26 mouse cellular contexts compared by ENCODE assay signal in the genomic region with DNA sequence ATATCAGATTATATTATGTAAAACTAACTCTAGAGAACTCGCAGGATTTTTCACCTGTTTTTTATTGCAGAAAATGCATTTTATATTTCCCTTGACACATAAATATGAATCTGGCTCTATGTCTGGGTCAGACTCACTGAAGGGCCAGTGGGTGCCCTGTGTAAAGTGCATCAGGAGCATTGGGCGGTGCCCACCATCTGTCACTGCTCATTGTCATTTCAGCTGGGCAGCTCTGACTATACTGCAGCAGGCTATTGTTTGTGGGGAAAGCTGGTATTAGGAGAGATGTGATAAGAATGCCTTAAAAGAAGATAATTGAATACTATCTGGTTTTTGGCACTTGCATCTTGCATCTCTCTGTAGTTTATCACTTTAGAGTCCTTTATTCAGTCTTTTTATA.
A peak's percentile ranks its signal among the peaks of the same experiment; 100 is the strongest.
DNase-seq lines count a peak whose midpoint lies in the region; ATAC-seq and TF ChIP-seq lines count a peak whose summit lies in the region.
"Had no signal": no experiment of that assay in that cellular context is flagged by ENCODE, and none has a peak within 500 bp of the region (broad histone marks: within the 10 kb centered on the region; RNA-seq: fewer than 3 reads in every experiment).

No protein-coding gene starts in this region.

- H3K4me3 ChIP-seq in hindbrain, embryonic 10.5 days = no peak overlapping the region
- no peak overlapping the region for H3K4me3 ChIP-seq in hindbrain, embryonic 14.5 days (replicated peaks; ENCODE audit: low read length)
- no peak overlapping the region for H3K4me3 ChIP-seq in hindbrain, embryonic 11.5 days (ENCODE audit: low read depth, low read length)
- H3K4me3 ChIP-seq in hindbrain, embryonic 16.5 days (ENCODE audit: low read length) = no peak overlapping the region
- H3K4me3 ChIP-seq in midbrain, postnatal 0 days (ENCODE audit: low read depth, low read length) = no peak overlapping the region
- H3K4me3 ChIP-seq: forebrain, embryonic 10.5 days; gastrocnemius, adult 2 months; intestine, embryonic 15.5 days; limb, embryonic 12.5 days; stomach, embryonic 15.5 days had no signal

- no peaks in the 10 kb centered on the region for H3K36me3 ChIP-seq in hindbrain, embryonic 10.5 days
- H3K36me3 ChIP-seq in hindbrain, embryonic 14.5 days (replicated peaks; ENCODE audit: control insufficient read depth, insufficient read depth) = no peaks in the 10 kb centered on the region
- H3K36me3 ChIP-seq in hindbrain, embryonic 11.5 days (ENCODE audit: control insufficient read depth, insufficient read depth, low read length) = no peaks in the 10 kb centered on the region
- H3K36me3 ChIP-seq in hindbrain, embryonic 16.5 days (ENCODE audit: control insufficient read depth, insufficient read depth, low read length) = no peaks in the 10 kb centered on the region
- H3K36me3 ChIP-seq in midbrain, postnatal 0 days (ENCODE audit: insufficient read depth, low read length) = no peaks in the 10 kb centered on the region
- H3K36me3 ChIP-seq: forebrain, embryonic 10.5 days; G1E; intestine, embryonic 15.5 days; limb, embryonic 12.5 days; stomach, embryonic 15.5 days had no signal

- H3K4me1 ChIP-seq in hindbrain, embryonic 10.5 days (replicated peaks) = no peaks in the 10 kb centered on the region
- H3K4me1 ChIP-seq in hindbrain, embryonic 14.5 days (replicated peaks; ENCODE audit: control insufficient read depth, insufficient read depth, low read length) = no peaks in the 10 kb centered on the region
- no peaks in the 10 kb centered on the region for H3K4me1 ChIP-seq in hindbrain, embryonic 11.5 days (replicated peaks; ENCODE audit: control insufficient read depth, insufficient read depth, low read length)
- no peaks in the 10 kb centered on the region for H3K4me1 ChIP-seq in hindbrain, embryonic 16.5 days (ENCODE audit: control insufficient read depth, insufficient read depth, low read depth, low read length)
- no peaks in the 10 kb centered on the region for H3K4me1 ChIP-seq in midbrain, postnatal 0 days (ENCODE audit: insufficient read depth, low read length)
- H3K4me1 ChIP-seq: forebrain, embryonic 10.5 days; intestine, embryonic 15.5 days; limb, embryonic 12.5 days; stomach, embryonic 15.5 days had no signal

- ATAC-seq in hindbrain, embryonic 14.5 days (ENCODE audit: low FRiP score) = no peak; the same call in 1 of the 2 replicates
- peak; percentile 90 for ATAC-seq in hindbrain, embryonic 11.5 days (ENCODE audit: low FRiP score)
- ATAC-seq in hindbrain, embryonic 16.5 days = 0 out of 2 replicates have a peak, but pooled peaks have one; percentile 64
- ATAC-seq in midbrain, postnatal 0 days (ENCODE audit: low FRiP score) = no peak
- ATAC-seq: intestine, embryonic 15.5 days; liver, postnatal 0 days; lung, postnatal 0 days had no signal

- WGBS in hindbrain, embryonic 10.5 days = 81% methylated on average over 2 of the region's 2 CpGs
- 68% methylated on average over 2 of the region's 2 CpGs for WGBS in hindbrain, embryonic 14.5 days
- WGBS in hindbrain, embryonic 11.5 days = 69% methylated on average over 2 of the region's 2 CpGs
- WGBS in hindbrain, embryonic 16.5 days = 64% methylated on average over 2 of the region's 2 CpGs
- WGBS in midbrain, postnatal 0 days = 69% methylated on average over 2 of the region's 2 CpGs

- H3K9ac ChIP-seq in hindbrain, embryonic 14.5 days = no peak overlapping the region
- no peak overlapping the region for H3K9ac ChIP-seq in hindbrain, embryonic 11.5 days (ENCODE audit: low read depth, low read length)
- H3K9ac ChIP-seq in hindbrain, embryonic 16.5 days (ENCODE audit: low read depth, low read length) = no peak overlapping the region
- no peak overlapping the region for H3K9ac ChIP-seq in midbrain, postnatal 0 days (replicated peaks; ENCODE audit: low read length, poor library complexity, severe bottlenecking)
- H3K9ac ChIP-seq: intestine, embryonic 15.5 days; limb, embryonic 12.5 days; liver, postnatal 0 days; stomach, embryonic 15.5 days had no signal

- no peaks in the 10 kb centered on the region for H3K9me3 ChIP-seq in hindbrain, embryonic 10.5 days
- no peaks in the 10 kb centered on the region for H3K9me3 ChIP-seq in hindbrain, embryonic 14.5 days (ENCODE audit: control insufficient read depth, low read length)
- H3K9me3 ChIP-seq in hindbrain, embryonic 11.5 days (ENCODE audit: control insufficient read depth, low read length) = no peaks in the 10 kb centered on the region
- H3K9me3 ChIP-seq in hindbrain, embryonic 16.5 days (ENCODE audit: control insufficient read depth, low read length) = no peaks in the 10 kb centered on the region
- no peaks in the 10 kb centered on the region for H3K9me3 ChIP-seq in midbrain, postnatal 0 days (ENCODE audit: low read length)
- H3K9me3 ChIP-seq: forebrain, embryonic 10.5 days; G1E; intestine, embryonic 15.5 days; limb, embryonic 12.5 days; stomach, embryonic 15.5 days had no signal

- H3K27ac ChIP-seq in hindbrain, embryonic 10.5 days = no peak overlapping the region
- no peak overlapping the region for H3K27ac ChIP-seq in hindbrain, embryonic 14.5 days
- no peak overlapping the region for H3K27ac ChIP-seq in hindbrain, embryonic 11.5 days (ENCODE audit: low read depth, low read length)
- no peak overlapping the region for H3K27ac ChIP-seq in hindbrain, embryonic 16.5 days (ENCODE audit: low read depth, low read length)
- H3K27ac ChIP-seq in midbrain, postnatal 0 days (ENCODE audit: low read depth, low read length) = no peak overlapping the region
- H3K27ac ChIP-seq: forebrain, embryonic 10.5 days; gastrocnemius, adult 2 months; intestine, embryonic 15.5 days; limb, embryonic 12.5 days; macrophage; stomach, embryonic 15.5 days had no signal

- no peak for TF ChIP-seq CTCF in midbrain, postnatal 0 days (IDR thresholded peaks at IDR 0.05)

- DNase-seq in hindbrain, embryonic 10.5 days (ENCODE audit: low spot score) = peak; percentile 6
- DNase-seq in hindbrain, embryonic 14.5 days (ENCODE audit: low spot score) = no peak
- peak; percentile 21 for DNase-seq in hindbrain, embryonic 11.5 days (ENCODE audit: low spot score)
- DNase-seq in midbrain, postnatal 0 days (ENCODE audit: low spot score) = peak; percentile 12
- no peak for DNase-seq in frontal cortex, postnatal 25 days (ENCODE audit: low spot score in 2 of 2)
- no peak for DNase-seq in right cerebral cortex, postnatal 14 days
- DNase-seq: adrenal gland, adult 2 months; B cell, adult 2 months; cerebellum, adult 18-20 months; cerebellum, postnatal 36 days; gastrocnemius, adult 2 months; kidney, adult 8-10 months; kidney, postnatal 14 days; liver, postnatal 0 days; thymus, postnatal 36 days had no signal

- H3K27me3 ChIP-seq in hindbrain, embryonic 10.5 days (ENCODE audit: insufficient read depth, poor library complexity, severe bottlenecking) = no peaks in the 10 kb centered on the region
- H3K27me3 ChIP-seq in hindbrain, embryonic 14.5 days (ENCODE audit: control insufficient read depth, insufficient read depth, low read length) = no peaks in the 10 kb centered on the region
- no peaks in the 10 kb centered on the region for H3K27me3 ChIP-seq in hindbrain, embryonic 11.5 days (ENCODE audit: control insufficient read depth, insufficient read depth, low read length)
- no peaks in the 10 kb centered on the region for H3K27me3 ChIP-seq in hindbrain, embryonic 16.5 days (replicated peaks; ENCODE audit: control insufficient read depth, insufficient read depth, low read length)
- no peaks in the 10 kb centered on the region for H3K27me3 ChIP-seq in midbrain, postnatal 0 days (ENCODE audit: insufficient read depth, low read length)
- H3K27me3 ChIP-seq: CH12.LX; intestine, embryonic 15.5 days; limb, embryonic 12.5 days; stomach, embryonic 15.5 days had no signal

- no peak overlapping the region for H3K4me2 ChIP-seq in hindbrain, embryonic 14.5 days (replicated peaks)
- H3K4me2 ChIP-seq in hindbrain, embryonic 11.5 days (replicated peaks; ENCODE audit: low read depth, low read length) = no peak overlapping the region
- H3K4me2 ChIP-seq in hindbrain, embryonic 16.5 days (ENCODE audit: low read length) = no peak overlapping the region
- no peak overlapping the region for H3K4me2 ChIP-seq in midbrain, postnatal 0 days (ENCODE audit: low read depth, low read length, poor library complexity, severe bottlenecking)
- H3K4me2 ChIP-seq: heart, embryonic 11.5 days; intestine, embryonic 15.5 days; limb, embryonic 12.5 days; liver, embryonic 11.5 days; stomach, embryonic 15.5 days had no signal

Comparison
In these comparisons a context has a peak if more than half of its experiments do, and no peak if none do; other contexts are left out.
1. DNase-seq: peak in hindbrain, embryonic 10.5 days (single experiment), hindbrain, embryonic 11.5 days (single experiment) and midbrain, postnatal 0 days (single experiment); none in hindbrain, embryonic 14.5 days (single experiment), frontal cortex, postnatal 25 days (0 of 2) and right cerebral cortex, postnatal 14 days (single experiment).
2. ATAC-seq: peak in hindbrain, embryonic 11.5 days (single experiment) and hindbrain, embryonic 16.5 days (single experiment); none in hindbrain, embryonic 14.5 days (single experiment) and midbrain, postnatal 0 days (single experiment).